23 mouse cellular contexts compared by ENCODE assay signal in the genomic region with DNA sequence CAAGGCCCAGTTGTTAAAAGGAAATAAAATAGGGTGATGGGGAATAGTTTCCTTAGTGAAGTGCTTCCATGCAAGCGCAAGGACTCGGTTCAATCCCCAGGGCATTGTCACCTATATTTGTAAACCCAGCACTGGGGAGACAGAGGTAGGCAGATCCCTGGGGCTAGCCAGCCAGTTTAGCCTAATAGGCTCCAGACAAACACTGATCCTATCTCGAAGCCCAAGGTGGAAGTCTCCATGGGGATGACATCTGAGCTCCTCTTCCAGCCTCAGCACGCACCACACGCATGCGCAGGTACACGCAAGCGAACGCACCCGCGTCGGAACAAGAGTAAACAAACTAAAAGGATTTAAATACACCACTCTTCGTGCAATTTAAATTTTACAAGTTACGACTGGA. TPM values are rescaled to one million over a fixed set of nuclear protein-coding genes. Genes with fewer than 3 reads are reported as not detected.
A peak's percentile ranks its signal among the peaks of the same experiment; 100 is the strongest.
DNase-seq lines count a peak whose midpoint lies in the region; ATAC-seq and TF ChIP-seq lines count a peak whose summit lies in the region.
"Had no signal": no experiment of that assay in that cellular context is flagged by ENCODE, and none has a peak within 500 bp of the region (broad histone marks: within the 10 kb centered on the region; RNA-seq: fewer than 3 reads in every experiment).

No protein-coding gene starts in this region.

- H3K36me3 ChIP-seq in embryonic facial prominence, embryonic 13.5 days: no peaks in the 10 kb centered on the region
- no peaks in the 10 kb centered on the region for H3K36me3 ChIP-seq in embryonic facial prominence, embryonic 10.5 days (replicated peaks)
- no peaks in the 10 kb centered on the region for H3K36me3 ChIP-seq in midbrain, embryonic 11.5 days (ENCODE audit: control insufficient read depth, insufficient read depth, low read length)
- H3K36me3 ChIP-seq in midbrain, embryonic 16.5 days (ENCODE audit: control insufficient read depth, insufficient read depth, low read length): no peaks in the 10 kb centered on the region
- H3K36me3 ChIP-seq in embryonic facial prominence, embryonic 14.5 days (ENCODE audit: control insufficient read depth, insufficient read depth, low read length): no peaks in the 10 kb centered on the region
- no peaks in the 10 kb centered on the region for H3K36me3 ChIP-seq in hindbrain, postnatal 0 days (ENCODE audit: insufficient read depth, low read length)
- H3K36me3 ChIP-seq: forebrain, embryonic 12.5 days; G1E had no signal

- no peak for TF ChIP-seq CTCF in hindbrain, postnatal 0 days (IDR thresholded peaks at IDR 0.05; ENCODE audit: low read depth)

- H3K27ac ChIP-seq in embryonic facial prominence, embryonic 13.5 days: no peak overlapping the region
- H3K27ac ChIP-seq in embryonic facial prominence, embryonic 10.5 days (replicated peaks): no peak overlapping the region
- H3K27ac ChIP-seq in midbrain, embryonic 11.5 days (ENCODE audit: low read depth, low read length): no peak overlapping the region
- no peak overlapping the region for H3K27ac ChIP-seq in midbrain, embryonic 16.5 days (ENCODE audit: low read length)
- no peak overlapping the region for H3K27ac ChIP-seq in embryonic facial prominence, embryonic 14.5 days (replicated peaks; ENCODE audit: low read depth, low read length)
- no peak overlapping the region for H3K27ac ChIP-seq in hindbrain, postnatal 0 days
- H3K27ac ChIP-seq: forebrain, embryonic 12.5 days had no signal

- no peak overlapping the region for H3K4me3 ChIP-seq in embryonic facial prominence, embryonic 13.5 days
- no peak overlapping the region for H3K4me3 ChIP-seq in embryonic facial prominence, embryonic 10.5 days
- H3K4me3 ChIP-seq in midbrain, embryonic 11.5 days (ENCODE audit: low read depth, low read length): no peak overlapping the region
- H3K4me3 ChIP-seq in midbrain, embryonic 16.5 days (ENCODE audit: low read depth, low read length): no peak overlapping the region
- no peak overlapping the region for H3K4me3 ChIP-seq in embryonic facial prominence, embryonic 14.5 days (ENCODE audit: low read depth, low read length)
- H3K4me3 ChIP-seq in hindbrain, postnatal 0 days (ENCODE audit: low read length): no peak overlapping the region
- H3K4me3 ChIP-seq: forebrain, embryonic 12.5 days had no signal

- H3K9ac ChIP-seq in embryonic facial prominence, embryonic 13.5 days: no peak overlapping the region
- H3K9ac ChIP-seq in midbrain, embryonic 11.5 days (ENCODE audit: low read length): no peak overlapping the region
- H3K9ac ChIP-seq in midbrain, embryonic 16.5 days (ENCODE audit: low read depth, low read length): no peak overlapping the region
- no peak overlapping the region for H3K9ac ChIP-seq in embryonic facial prominence, embryonic 14.5 days (ENCODE audit: low read depth, low read length)
- no peak overlapping the region for H3K9ac ChIP-seq in hindbrain, postnatal 0 days (replicated peaks; ENCODE audit: low read length)
- H3K9ac ChIP-seq: forebrain, embryonic 12.5 days had no signal

- 69% methylated on average over 14 of the region's 14 CpGs for WGBS in embryonic facial prominence, embryonic 13.5 days
- 87% methylated on average over 14 of the region's 14 CpGs for WGBS in embryonic facial prominence, embryonic 10.5 days
- WGBS in midbrain, embryonic 11.5 days: 94% methylated on average over 14 of the region's 14 CpGs
- WGBS in midbrain, embryonic 16.5 days: 93% methylated on average over 14 of the region's 14 CpGs
- WGBS in embryonic facial prominence, embryonic 14.5 days: 70% methylated on average over 14 of the region's 14 CpGs
- 93% methylated on average over 14 of the region's 14 CpGs for WGBS in hindbrain, postnatal 0 days

- no peaks in the 10 kb centered on the region for H3K4me1 ChIP-seq in embryonic facial prominence, embryonic 13.5 days
- H3K4me1 ChIP-seq in embryonic facial prominence, embryonic 10.5 days: peaks cover 7% of the 10 kb centered on the region; the same call in 1 of the 2 replicates
- no peaks in the 10 kb centered on the region for H3K4me1 ChIP-seq in midbrain, embryonic 11.5 days (ENCODE audit: control insufficient read depth, insufficient read depth, low read length)
- H3K4me1 ChIP-seq in midbrain, embryonic 16.5 days (ENCODE audit: control insufficient read depth, insufficient read depth, low read length): no peaks in the 10 kb centered on the region
- H3K4me1 ChIP-seq in embryonic facial prominence, embryonic 14.5 days (ENCODE audit: control insufficient read depth, insufficient read depth, low read length): no peaks in the 10 kb centered on the region
- H3K4me1 ChIP-seq in hindbrain, postnatal 0 days (ENCODE audit: insufficient read depth, low read length): no peaks in the 10 kb centered on the region
- H3K4me1 ChIP-seq: forebrain, embryonic 12.5 days had no signal

- 0 out of 2 replicates have a peak overlapping the region, but pooled peaks have one; percentile 4 for H3K4me2 ChIP-seq in embryonic facial prominence, embryonic 13.5 days
- no peak overlapping the region for H3K4me2 ChIP-seq in midbrain, embryonic 11.5 days
- H3K4me2 ChIP-seq in midbrain, embryonic 16.5 days (ENCODE audit: low read length): no peak overlapping the region
- peak overlapping the region; percentile 24; the same call in 1 of the 2 replicates for H3K4me2 ChIP-seq in embryonic facial prominence, embryonic 14.5 days (ENCODE audit: low read depth, low read length)
- no peak overlapping the region for H3K4me2 ChIP-seq in hindbrain, postnatal 0 days (ENCODE audit: low read depth, low read length)
- H3K4me2 ChIP-seq: forebrain, embryonic 12.5 days had no signal

- H3K9me3 ChIP-seq in embryonic facial prominence, embryonic 13.5 days: no peaks in the 10 kb centered on the region
- H3K9me3 ChIP-seq in embryonic facial prominence, embryonic 10.5 days: no peaks in the 10 kb centered on the region
- H3K9me3 ChIP-seq in midbrain, embryonic 11.5 days (ENCODE audit: control insufficient read depth, low read length): no peaks in the 10 kb centered on the region
- H3K9me3 ChIP-seq in midbrain, embryonic 16.5 days (replicated peaks; ENCODE audit: control insufficient read depth, low read length, poor library complexity, severe bottlenecking): no peaks in the 10 kb centered on the region
- no peaks in the 10 kb centered on the region for H3K9me3 ChIP-seq in embryonic facial prominence, embryonic 14.5 days (ENCODE audit: control insufficient read depth, low read length)
- no peaks in the 10 kb centered on the region for H3K9me3 ChIP-seq in hindbrain, postnatal 0 days (ENCODE audit: low read length)
- H3K9me3 ChIP-seq: forebrain, embryonic 12.5 days; G1E had no signal

- H3K27me3 ChIP-seq in embryonic facial prominence, embryonic 13.5 days: no peaks in the 10 kb centered on the region
- no peaks in the 10 kb centered on the region for H3K27me3 ChIP-seq in embryonic facial prominence, embryonic 10.5 days (replicated peaks; ENCODE audit: low read depth, poor library complexity, severe bottlenecking)
- no peaks in the 10 kb centered on the region for H3K27me3 ChIP-seq in midbrain, embryonic 11.5 days (ENCODE audit: control insufficient read depth, insufficient read depth, low read length)
- H3K27me3 ChIP-seq in midbrain, embryonic 16.5 days (ENCODE audit: control insufficient read depth, insufficient read depth, low read depth, low read length): no peaks in the 10 kb centered on the region
- no peaks in the 10 kb centered on the region for H3K27me3 ChIP-seq in embryonic facial prominence, embryonic 14.5 days (replicated peaks; ENCODE audit: control insufficient read depth, insufficient read depth, low read length)
- H3K27me3 ChIP-seq in hindbrain, postnatal 0 days (ENCODE audit: insufficient read depth, low read length): no peaks in the 10 kb centered on the region
- H3K27me3 ChIP-seq: CH12.LX; forebrain, embryonic 12.5 days; Patski had no signal

- no peak for DNase-seq in embryonic facial prominence, embryonic 10.5 days (ENCODE audit: low spot score)
- DNase-seq in midbrain, embryonic 11.5 days (ENCODE audit: low spot score, missing footprints): peak; percentile 49
- DNase-seq in embryonic facial prominence, embryonic 14.5 days (ENCODE audit: low spot score): peak; percentile 39
- DNase-seq in hindbrain, postnatal 0 days (ENCODE audit: low spot score): no peak
- DNase-seq: adrenal gland, adult 8-10 months; adrenal gland, postnatal 14 days; adrenal gland, postnatal 36 days; B cell, adult 2 months; cerebellum, adult 11-12 months; cerebellum, adult 2 months; cerebellum, adult 9-10 months; cerebellum, postnatal 10 days; cerebellum, postnatal 25 days had no signal

- ATAC-seq in embryonic facial prominence, embryonic 13.5 days (ENCODE audit: insufficient number of reproducible peaks, insufficient read depth, low FRiP score, low TSS enrichment, low read depth): no peak
- ATAC-seq in midbrain, embryonic 11.5 days (ENCODE audit: low FRiP score): no peak
- no peak for ATAC-seq in midbrain, embryonic 16.5 days
- peak; percentile 79; the same call in 1 of the 2 replicates for ATAC-seq in embryonic facial prominence, embryonic 14.5 days (ENCODE audit: low read depth)
- no peak for ATAC-seq in hindbrain, postnatal 0 days
- ATAC-seq: activated CD4-positive, CD25-positive, alpha-beta regulatory T cell, adult 4 months; CD4-positive, CD25-positive, alpha-beta regulatory T cell, adult 4 months; forebrain, embryonic 14.5 days; forebrain, embryonic 16.5 days; Patski had no signal

RNA-seq across cellular contexts. Expression of a gene that starts 23.1 kb away (rescaled TPM):
- 18.4 and 23.6 TPM in 2 replicates for polyA plus RNA-seq in embryonic facial prominence, embryonic 13.5 days (2015; fragmentation: Nextera tagmentation; extraction: Ambion mirVana)
- 32.5 and 33.6 TPM in 2 replicates for polyA plus RNA-seq in embryonic facial prominence, embryonic 10.5 days (2016; fragmentation: Nextera tagmentation; extraction: Ambion mirVana)
- polyA plus RNA-seq in midbrain, embryonic 11.5 days (2014; fragmentation: Nextera tagmentation; extraction: Ambion mirVana): 43.9 and 55.0 TPM in 2 replicates
- polyA plus RNA-seq in midbrain, embryonic 16.5 days (2015; fragmentation: Nextera tagmentation; extraction: Ambion mirVana): 29.9 and 32.4 TPM in 2 replicates
- 20.8 and 21.1 TPM in 2 replicates for polyA plus RNA-seq in embryonic facial prominence, embryonic 14.5 days (2014; fragmentation: Nextera tagmentation; extraction: Ambion mirVana)
- total RNA-seq in hindbrain, postnatal 0 days (2014; rRNA removed): 36.4 and 38.9 TPM in 2 replicates
- 23.9 and 25.1 TPM in 2 replicates for polyA plus RNA-seq in hindbrain, postnatal 0 days (2015; fragmentation: Nextera tagmentation; extraction: Ambion mirVana)

Comparison
In these comparisons a context has a peak if more than half of its experiments do, and no peak if none do; other contexts are left out.
1. DNase-seq: peak in midbrain, embryonic 11.5 days (single experiment) and embryonic facial prominence, embryonic 14.5 days (single experiment); none in embryonic facial prominence, embryonic 10.5 days (single experiment) and hindbrain, postnatal 0 days (single experiment).
2. H3K4me2 ChIP-seq: peak in embryonic facial prominence, embryonic 13.5 days (single experiment) and embryonic facial prominence, embryonic 14.5 days (single experiment); none in midbrain, embryonic 11.5 days (single experiment), midbrain, embryonic 16.5 days (single experiment) and hindbrain, postnatal 0 days (single experiment).